Mouse (Mus musculus): ENCODE results near the gene H2-Ob. TPM values are rescaled to one million over a fixed set of nuclear protein-coding genes. Genes with fewer than 3 reads are reported as not detected.

H2-Ob gene
- polyA plus RNA-seq, 1 experiment: not detected

DNA sequence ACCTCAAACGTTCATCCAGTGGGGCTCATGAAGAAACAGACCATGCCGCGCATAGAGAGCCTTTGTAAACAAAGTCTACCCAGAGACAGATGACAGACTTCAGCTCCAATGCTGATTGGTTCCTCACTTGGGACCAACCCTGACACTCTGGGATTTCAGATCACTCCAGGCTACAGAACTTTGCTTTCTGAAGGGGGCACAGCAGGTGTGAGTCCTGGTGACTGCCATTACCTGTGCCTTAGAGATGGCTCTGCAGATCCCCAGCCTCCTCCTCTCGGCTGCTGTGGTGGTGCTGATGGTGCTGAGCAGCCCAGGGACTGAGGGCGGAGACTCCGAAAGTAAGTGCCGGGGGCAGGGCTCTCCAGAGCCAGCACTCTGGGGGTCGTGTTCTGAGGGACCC is 24.4 kb downstream of the H2-Ob start:
- no peaks in the 10 kb centered on the region for H3K36me3 ChIP-seq (ENCODE audit: control insufficient read depth, insufficient read depth)
- no peak overlapping the region for H3K4me3 ChIP-seq (ENCODE audit: insufficient read depth, poor library complexity, severe bottlenecking)

DNA sequence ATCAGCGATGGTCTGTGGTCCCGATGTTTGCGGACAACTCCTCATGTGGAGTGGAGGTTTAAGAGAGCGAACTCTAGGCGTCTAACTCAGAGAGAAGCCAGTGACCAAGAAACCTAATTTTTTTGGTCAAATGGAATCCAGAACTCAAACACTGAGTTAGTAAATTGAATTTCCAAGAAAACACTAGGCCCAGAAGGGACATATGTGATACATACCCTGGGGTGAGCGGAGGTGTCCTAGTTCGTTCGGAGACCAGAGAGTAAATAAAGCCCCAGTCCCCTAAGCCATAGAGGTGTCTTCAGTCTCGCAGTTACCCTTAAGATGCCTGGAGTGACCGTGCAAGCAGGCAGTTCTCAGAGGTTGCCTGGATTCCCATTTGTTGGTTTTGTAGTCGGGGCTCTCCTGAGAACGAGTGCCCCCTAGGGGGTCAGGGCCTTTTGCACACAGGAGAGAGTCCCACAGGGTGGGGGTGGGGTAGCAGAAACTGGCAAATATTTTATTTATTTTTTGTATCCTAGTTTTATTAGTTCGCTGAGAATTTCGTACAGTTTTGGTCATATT is 25.2 kb downstream of the H2-Ob start:
- no peaks in the 10 kb centered on the region for H3K36me3 ChIP-seq (ENCODE audit: control insufficient read depth, insufficient read depth)
- H3K79me3 ChIP-seq (ENCODE audit: low read depth): no peaks in the 10 kb centered on the region
- TF ChIP-seq CEBPB (IDR thresholded peaks at IDR 0.05; ENCODE audit: low read depth) (no peak), CTCF (IDR thresholded peaks at IDR 0.05; ENCODE audit: control insufficient read depth, insufficient read depth, insufficient read length) (no peak), MYOG (IDR thresholded peaks at IDR 0.05; ENCODE audit: control insufficient read depth, extremely low read depth, insufficient read length) (no peak), FOSL1 (IDR thresholded peaks at IDR 0.05; ENCODE audit: insufficient read depth, low read length, poor library complexity, severe bottlenecking) (no peak), MYOD1 (IDR thresholded peaks at IDR 0.05; ENCODE audit: control insufficient read depth, insufficient read length, low read depth) (no peak), USF1 (IDR thresholded peaks at IDR 0.05; ENCODE audit: low read depth) (no peak), MAX (IDR thresholded peaks at IDR 0.05) (no peak)
- no peak overlapping the region for H3ac ChIP-seq (ENCODE audit: control insufficient read depth, insufficient read length, low read depth)
- H3K4me3 ChIP-seq (ENCODE audit: insufficient read depth, poor library complexity, severe bottlenecking): no peak overlapping the region
- H3K27me3 ChIP-seq (ENCODE audit: control insufficient read depth, insufficient read depth, insufficient read length): peaks cover 15% of the 10 kb centered on the region
- no peaks in the 10 kb centered on the region for H3K79me2 ChIP-seq (ENCODE audit: control insufficient read depth, insufficient read depth)

More for the DNA sequence above, 24.4 kb downstream of the H2-Ob start:
- Histone ChIP-seq H3K79me3 (ENCODE audit: low read depth) (no peaks in the 10 kb centered on the region), H3ac (ENCODE audit: control insufficient read depth, insufficient read length, low read depth) (no peak overlapping the region), H3K27me3 (ENCODE audit: control insufficient read depth, insufficient read depth, insufficient read length) (peaks cover 19% of the 10 kb centered on the region), H3K79me2 (ENCODE audit: control insufficient read depth, insufficient read depth) (no peaks in the 10 kb centered on the region)
- TF ChIP-seq CTCF (IDR thresholded peaks at IDR 0.05; ENCODE audit: control insufficient read depth, insufficient read depth, insufficient read length): no peak
- no peak for TF ChIP-seq MYOD1 (IDR thresholded peaks at IDR 0.05; ENCODE audit: control insufficient read depth, insufficient read length, low read depth)
- no peak for TF ChIP-seq USF1 (IDR thresholded peaks at IDR 0.05; ENCODE audit: low read depth)

DNA sequence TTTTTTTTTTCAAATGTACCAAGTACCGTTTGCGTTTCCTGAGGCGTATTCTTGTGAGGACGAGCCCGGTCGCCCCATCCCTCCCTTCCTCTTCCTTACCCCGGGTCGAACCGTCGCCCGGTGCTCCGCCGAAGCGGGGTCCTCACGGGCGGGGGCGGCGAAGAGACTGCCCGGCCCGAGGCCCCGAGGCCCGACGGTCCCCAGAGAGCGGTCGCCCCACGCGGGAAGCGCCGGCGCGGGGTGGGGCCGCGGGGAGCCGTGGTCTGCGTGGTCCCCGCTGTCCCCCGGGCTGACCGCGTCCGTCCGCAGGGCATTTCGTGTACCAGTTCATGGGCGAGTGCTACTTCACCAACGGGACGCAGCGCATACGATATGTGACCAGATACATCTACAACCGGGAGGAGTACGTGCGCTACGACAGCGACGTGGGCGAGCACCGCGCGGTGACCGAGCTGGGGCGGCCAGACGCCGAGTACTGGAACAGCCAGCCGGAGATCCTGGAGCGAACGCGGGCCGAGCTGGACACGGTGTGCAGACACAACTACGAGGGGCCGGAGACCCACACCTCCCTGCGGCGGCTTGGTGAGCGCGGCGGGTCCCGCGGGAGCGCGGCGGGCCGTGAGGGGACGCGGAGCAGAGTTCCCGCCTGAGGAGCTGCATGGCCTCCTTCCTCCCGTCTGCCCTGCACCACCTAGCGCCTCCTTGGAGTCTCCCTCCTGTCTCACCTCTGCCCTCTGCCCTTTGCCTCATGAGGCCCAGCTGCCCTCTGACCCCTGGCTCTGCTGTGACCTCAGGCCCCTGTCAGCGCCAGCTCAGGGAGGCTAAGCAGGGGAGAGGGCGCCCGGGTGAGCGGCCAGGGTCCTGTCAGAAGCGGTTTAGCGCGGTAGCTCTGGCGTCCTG is 26.0 kb downstream of the H2-Ob start:
- Histone ChIP-seq H3K27me3 (ENCODE audit: control insufficient read depth, insufficient read depth, insufficient read length) (peaks cover 15% of the 10 kb centered on the region), H3K79me2 (ENCODE audit: control insufficient read depth, insufficient read depth) (no peaks in the 10 kb centered on the region), H3K4me3 (ENCODE audit: insufficient read depth, poor library complexity, severe bottlenecking) (no peak overlapping the region), H3K36me3 (ENCODE audit: control insufficient read depth, insufficient read depth) (no peaks in the 10 kb centered on the region), H3K79me3 (ENCODE audit: low read depth) (no peaks in the 10 kb centered on the region), H3ac (ENCODE audit: control insufficient read depth, insufficient read length, low read depth) (no peak overlapping the region)
- TF ChIP-seq MYOD1 (IDR thresholded peaks at IDR 0.05; ENCODE audit: control insufficient read depth, insufficient read length, low read depth) (no peak), USF1 (IDR thresholded peaks at IDR 0.05; ENCODE audit: low read depth) (no peak), MYOG (IDR thresholded peaks at IDR 0.05; ENCODE audit: control insufficient read depth, extremely low read depth, insufficient read length) (no peak), CEBPB (IDR thresholded peaks at IDR 0.05; ENCODE audit: low read depth) (no peak), CTCF (IDR thresholded peaks at IDR 0.05; ENCODE audit: control insufficient read depth, insufficient read depth, insufficient read length) (no peak), MAX (IDR thresholded peaks at IDR 0.05) (no peak), FOSL1 (IDR thresholded peaks at IDR 0.05; ENCODE audit: insufficient read depth, low read length, poor library complexity, severe bottlenecking) (no peak)

DNA sequence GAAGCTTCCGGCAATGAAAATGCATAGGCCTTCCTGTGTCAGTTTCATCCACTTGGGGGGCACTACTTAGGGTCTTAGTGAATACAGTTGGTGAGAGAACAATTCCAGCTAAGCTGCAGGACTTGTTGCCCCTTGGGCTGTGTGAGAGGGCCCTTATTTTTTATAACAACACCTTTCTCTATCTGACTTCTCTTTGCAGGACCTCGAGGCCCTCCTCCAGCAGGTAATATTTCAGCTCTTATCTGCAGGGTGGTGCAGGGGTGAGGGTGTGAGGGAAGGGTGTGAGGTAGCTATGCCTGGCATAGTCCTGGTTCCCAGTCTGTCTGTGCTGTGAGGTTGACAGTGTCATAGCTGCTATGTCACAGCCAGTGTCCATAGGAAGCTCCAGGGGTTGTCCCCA is 29.6 kb downstream of the H2-Ob start:
- Histone ChIP-seq H3K4me3 (ENCODE audit: insufficient read depth, poor library complexity, severe bottlenecking) (no peak overlapping the region), H3K79me3 (ENCODE audit: low read depth) (no peaks in the 10 kb centered on the region), H3K36me3 (ENCODE audit: control insufficient read depth, insufficient read depth) (no peaks in the 10 kb centered on the region), H3ac (ENCODE audit: control insufficient read depth, insufficient read length, low read depth) (no peak overlapping the region), H3K27me3 (ENCODE audit: control insufficient read depth, insufficient read depth, insufficient read length) (peaks cover 8% of the 10 kb centered on the region), H3K79me2 (ENCODE audit: control insufficient read depth, insufficient read depth) (no peaks in the 10 kb centered on the region)
- TF ChIP-seq MYOD1 (IDR thresholded peaks at IDR 0.05; ENCODE audit: control insufficient read depth, insufficient read length, low read depth) (no peak), CEBPB (IDR thresholded peaks at IDR 0.05; ENCODE audit: low read depth) (no peak), CTCF (IDR thresholded peaks at IDR 0.05; ENCODE audit: control insufficient read depth, insufficient read depth, insufficient read length) (no peak), MYOG (IDR thresholded peaks at IDR 0.05; ENCODE audit: control insufficient read depth, extremely low read depth, insufficient read length) (no peak), FOSL1 (IDR thresholded peaks at IDR 0.05; ENCODE audit: insufficient read depth, low read length, poor library complexity, severe bottlenecking) (no peak), USF1 (IDR thresholded peaks at IDR 0.05; ENCODE audit: low read depth) (no peak), MAX (IDR thresholded peaks at IDR 0.05) (no peak)

DNA sequence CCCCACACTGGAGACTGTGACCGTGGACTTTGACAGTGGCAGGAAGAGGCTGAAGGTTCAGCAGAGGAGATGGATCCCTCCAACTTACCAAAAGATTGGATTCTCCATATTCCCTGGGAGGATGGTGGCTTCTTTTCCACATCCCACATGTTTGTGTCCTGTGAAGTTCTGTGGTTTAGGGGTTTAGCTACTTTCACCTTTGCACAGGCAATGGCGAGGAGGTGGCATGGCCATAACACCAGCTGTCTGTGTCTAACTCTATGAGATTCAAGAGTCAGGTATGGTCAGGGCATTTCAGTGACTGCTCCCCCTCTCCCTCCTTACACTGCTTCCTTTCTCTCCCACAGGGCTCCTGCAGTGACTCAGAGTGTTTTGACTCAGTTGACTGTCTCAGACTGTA is 30.0 kb downstream of the H2-Ob start:
- Histone ChIP-seq H3K4me3 (ENCODE audit: insufficient read depth, poor library complexity, severe bottlenecking) (no peak overlapping the region), H3K79me3 (ENCODE audit: low read depth) (no peaks in the 10 kb centered on the region), H3K79me2 (ENCODE audit: control insufficient read depth, insufficient read depth) (no peaks in the 10 kb centered on the region), H3K27me3 (ENCODE audit: control insufficient read depth, insufficient read depth, insufficient read length) (peaks cover 8% of the 10 kb centered on the region), H3K36me3 (ENCODE audit: control insufficient read depth, insufficient read depth) (no peaks in the 10 kb centered on the region), H3ac (ENCODE audit: control insufficient read depth, insufficient read length, low read depth) (no peak overlapping the region)
- TF ChIP-seq FOSL1 (IDR thresholded peaks at IDR 0.05; ENCODE audit: insufficient read depth, low read length, poor library complexity, severe bottlenecking) (no peak), USF1 (IDR thresholded peaks at IDR 0.05; ENCODE audit: low read depth) (no peak), MYOD1 (IDR thresholded peaks at IDR 0.05; ENCODE audit: control insufficient read depth, insufficient read length, low read depth) (no peak)
